Mouse (Mus musculus): ENCODE measurements around the gene Unc5a. TPM values are rescaled to one million over a fixed set of nuclear protein-coding genes. Genes with fewer than 3 reads are reported as not detected.

The Unc5a gene
- polyA plus RNA-seq, 1 experiment = 1.4 TPM

DNA sequence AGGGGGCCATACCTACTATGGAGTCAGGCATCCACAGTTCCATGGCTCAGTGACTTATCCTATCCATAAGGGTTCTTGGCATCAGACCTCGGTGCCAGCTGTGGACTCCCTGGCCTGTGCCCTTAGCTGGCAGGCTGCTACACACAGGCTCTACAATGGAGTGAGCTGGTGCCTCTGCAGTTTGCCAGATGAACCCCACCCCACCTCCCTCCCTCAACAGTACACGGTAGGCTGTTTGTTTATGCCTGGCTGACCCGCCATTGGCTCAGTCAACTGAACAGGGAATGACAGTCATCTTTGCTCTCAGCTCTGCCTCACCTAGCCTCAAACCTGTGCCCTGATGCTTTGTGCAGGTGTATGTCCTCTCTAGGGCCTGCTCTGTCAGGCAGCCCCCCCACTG is 26.3 kb downstream of the Unc5a start:
- Histone ChIP-seq H3K4me3 (replicated peaks; ENCODE audit: control insufficient read depth, low read depth, low read length) (no peak overlapping the region), H3K4me1 (ENCODE audit: control insufficient read depth, insufficient read depth, low read length) (no peaks in the 10 kb centered on the region), H3K27ac (ENCODE audit: control insufficient read depth, insufficient read depth, low read depth, low read length, poor library complexity) (no peak overlapping the region)
- no peak for TF ChIP-seq CTCF (IDR thresholded peaks at IDR 0.05; ENCODE audit: control insufficient read depth, insufficient read depth, low read length)
- TF ChIP-seq POLR2A (IDR thresholded peaks at IDR 0.05; ENCODE audit: borderline replicate concordance, control insufficient read depth, low read depth, low read length) = no peak
- WGBS = 73% methylated on average over 3 of the region's 3 CpGs

- Histone ChIP-seq H3K27ac (ENCODE audit: control insufficient read depth, insufficient read depth, low read depth, low read length, poor library complexity) (no peak overlapping the region), H3K4me1 (ENCODE audit: control insufficient read depth, insufficient read depth, low read length) (no peaks in the 10 kb centered on the region), H3K4me3 (replicated peaks; ENCODE audit: control insufficient read depth, low read depth, low read length) (no peak overlapping the region)
- 77% methylated on average over 8 of the region's 8 CpGs for WGBS
- TF ChIP-seq POLR2A (IDR thresholded peaks at IDR 0.05; ENCODE audit: borderline replicate concordance, control insufficient read depth, low read depth, low read length) (no peak), CTCF (IDR thresholded peaks at IDR 0.05; ENCODE audit: control insufficient read depth, insufficient read depth, low read length) (no peak)
Observed at GRCm38 (mm10) chr13:54978804-54979203, 29.6 kb downstream of the Unc5a start.

DNA sequence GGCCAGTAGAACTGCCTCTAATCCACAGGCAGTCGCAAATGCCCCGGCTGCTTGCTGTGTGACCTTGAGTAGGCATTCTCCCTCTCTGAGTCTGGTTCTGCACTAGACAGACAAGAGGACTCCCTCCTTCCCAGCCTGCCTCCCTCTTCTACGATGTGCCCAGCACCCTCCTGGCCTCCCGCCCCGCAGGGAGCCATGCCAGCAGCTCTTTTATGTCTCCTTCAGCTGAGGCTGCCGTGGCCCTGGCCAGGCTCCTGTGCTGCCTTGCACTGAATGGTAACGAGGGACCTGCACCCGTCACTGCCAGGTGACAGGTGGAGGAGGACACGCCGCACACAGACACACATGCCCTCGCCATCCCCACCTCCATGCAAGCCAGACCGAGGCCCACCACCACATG is 31.7 kb downstream of the Unc5a start:
- 82% methylated on average over 12 of the region's 12 CpGs for WGBS
- Histone ChIP-seq H3K4me3 (replicated peaks; ENCODE audit: control insufficient read depth, low read depth, low read length) (no peak overlapping the region), H3K4me1 (ENCODE audit: control insufficient read depth, insufficient read depth, low read length) (no peaks in the 10 kb centered on the region), H3K27ac (ENCODE audit: control insufficient read depth, insufficient read depth, low read depth, low read length, poor library complexity) (no peak overlapping the region)
- TF ChIP-seq CTCF (IDR thresholded peaks at IDR 0.05; ENCODE audit: control insufficient read depth, insufficient read depth, low read length) (no peak), POLR2A (IDR thresholded peaks at IDR 0.05; ENCODE audit: borderline replicate concordance, control insufficient read depth, low read depth, low read length) (no peak; the same call in 1 of the 2 replicates)

GRCm38 (mm10) chr13:54983001-54983400 is 33.8 kb downstream of the Unc5a start:
- peaks cover 1% of the 10 kb centered on the region; the same call in 1 of the 2 replicates for H3K4me1 ChIP-seq (ENCODE audit: control insufficient read depth, insufficient read depth, low read length)
- WGBS = 15% methylated on average over 8 of the region's 8 CpGs
- TF ChIP-seq POLR2A (IDR thresholded peaks at IDR 0.05; ENCODE audit: borderline replicate concordance, control insufficient read depth, low read depth, low read length) (no peak), CTCF (IDR thresholded peaks at IDR 0.05; ENCODE audit: control insufficient read depth, insufficient read depth, low read length) (no peak)
- no peak overlapping the region for H3K27ac ChIP-seq (ENCODE audit: control insufficient read depth, insufficient read depth, low read depth, low read length, poor library complexity)
- no peak overlapping the region for H3K4me3 ChIP-seq (replicated peaks; ENCODE audit: control insufficient read depth, low read depth, low read length)

- WGBS = 43% methylated on average over 2 of the region's 2 CpGs
- Histone ChIP-seq H3K4me3 (replicated peaks; ENCODE audit: control insufficient read depth, low read depth, low read length) (no peak overlapping the region), H3K4me1 (ENCODE audit: control insufficient read depth, insufficient read depth, low read length) (peaks cover 1% of the 10 kb centered on the region), H3K27ac (ENCODE audit: control insufficient read depth, insufficient read depth, low read depth, low read length, poor library complexity) (no peak overlapping the region)
- TF ChIP-seq POLR2A (IDR thresholded peaks at IDR 0.05; ENCODE audit: borderline replicate concordance, control insufficient read depth, low read depth, low read length) = no peak
- peak; percentile 39; the same call in 1 of the 2 replicates for TF ChIP-seq CTCF (IDR thresholded peaks at IDR 0.05; ENCODE audit: control insufficient read depth, insufficient read depth, low read length)
Observed at GRCm38 (mm10) chr13:54983614-54984013, 34.4 kb downstream of the Unc5a start.

GRCm38 (mm10) chr13:54987405-54987804 is 38.2 kb downstream of the Unc5a start:
- Histone ChIP-seq H3K4me1 (ENCODE audit: control insufficient read depth, insufficient read depth, low read length) (peaks cover 1% of the 10 kb centered on the region), H3K27ac (ENCODE audit: control insufficient read depth, insufficient read depth, low read depth, low read length, poor library complexity) (no peak overlapping the region), H3K4me3 (replicated peaks; ENCODE audit: control insufficient read depth, low read depth, low read length) (no peak overlapping the region)
- 87% methylated on average over 9 of the region's 9 CpGs for WGBS
- TF ChIP-seq CTCF (IDR thresholded peaks at IDR 0.05; ENCODE audit: control insufficient read depth, insufficient read depth, low read length) = no peak
- no peak for TF ChIP-seq POLR2A (IDR thresholded peaks at IDR 0.05; ENCODE audit: borderline replicate concordance, control insufficient read depth, low read depth, low read length)

- 7% methylated on average over 7 of the region's 7 CpGs for WGBS
- H3K4me1 ChIP-seq (ENCODE audit: control insufficient read depth, insufficient read depth, low read length) = peaks cover 1% of the 10 kb centered on the region
- H3K27ac ChIP-seq (ENCODE audit: control insufficient read depth, insufficient read depth, low read depth, low read length, poor library complexity) = no peak overlapping the region
- H3K4me3 ChIP-seq (replicated peaks; ENCODE audit: control insufficient read depth, low read depth, low read length) = no peak overlapping the region
- TF ChIP-seq POLR2A (IDR thresholded peaks at IDR 0.05; ENCODE audit: borderline replicate concordance, control insufficient read depth, low read depth, low read length) = no peak
- TF ChIP-seq CTCF (IDR thresholded peaks at IDR 0.05; ENCODE audit: control insufficient read depth, insufficient read depth, low read length) = no peak
Observed at GRCm38 (mm10) chr13:54988181-54988760, 39.1 kb downstream of the Unc5a start.

DNA sequence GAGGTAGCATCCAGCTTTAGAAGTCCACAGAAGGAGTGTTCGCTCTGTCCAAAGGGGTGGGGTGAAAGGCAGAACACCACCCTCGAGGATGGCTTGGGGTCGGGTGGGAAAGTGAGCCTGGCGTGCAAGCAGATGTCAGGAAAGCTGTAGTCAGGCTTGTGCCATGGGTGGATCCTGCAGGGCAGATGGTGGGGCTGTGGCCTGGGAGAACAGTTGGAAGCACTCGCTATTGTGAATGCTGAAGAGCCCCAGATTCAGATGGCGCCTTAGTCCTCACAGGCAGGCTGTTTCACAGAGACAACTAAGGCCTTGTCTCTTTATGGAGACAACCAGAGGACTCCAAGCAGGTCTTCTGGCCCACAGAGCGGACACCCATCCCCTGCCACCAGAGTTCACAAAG is 43.0 kb downstream of the Unc5a start:
- TF ChIP-seq POLR2A (IDR thresholded peaks at IDR 0.05; ENCODE audit: borderline replicate concordance, control insufficient read depth, low read depth, low read length) = no peak
- TF ChIP-seq CTCF (IDR thresholded peaks at IDR 0.05; ENCODE audit: control insufficient read depth, insufficient read depth, low read length) = no peak
- WGBS = 77% methylated on average over 7 of the region's 7 CpGs
- peaks cover 1% of the 10 kb centered on the region for H3K4me1 ChIP-seq (ENCODE audit: control insufficient read depth, insufficient read depth, low read length)
- no peak overlapping the region for H3K4me3 ChIP-seq (replicated peaks; ENCODE audit: control insufficient read depth, low read depth, low read length)
- no peak overlapping the region for H3K27ac ChIP-seq (ENCODE audit: control insufficient read depth, insufficient read depth, low read depth, low read length, poor library complexity)

- TF ChIP-seq POLR2A (IDR thresholded peaks at IDR 0.05; ENCODE audit: borderline replicate concordance, control insufficient read depth, low read depth, low read length) (no peak), CTCF (IDR thresholded peaks at IDR 0.05; ENCODE audit: control insufficient read depth, insufficient read depth, low read length) (no peak)
- H3K4me3 ChIP-seq (replicated peaks; ENCODE audit: control insufficient read depth, low read depth, low read length) = no peak overlapping the region
- no peak overlapping the region for H3K27ac ChIP-seq (ENCODE audit: control insufficient read depth, insufficient read depth, low read depth, low read length, poor library complexity)
- WGBS = 70% methylated on average over 4 of the region's 4 CpGs
- no peaks in the 10 kb centered on the region for H3K4me1 ChIP-seq (ENCODE audit: control insufficient read depth, insufficient read depth, low read length)
Observed at GRCm38 (mm10) chr13:54994576-54994975, 45.4 kb downstream of the Unc5a start.

Measured in bone marrow, adult 2 months (tissue).